Mouse (Mus musculus) stomach, postnatal 0 days (tissue): ENCODE data around the gene Mark3. TPM values are rescaled to one million over a fixed set of nuclear protein-coding genes. Genes with fewer than 3 reads are reported as not detected.

Experiments
- ATAC-seq: fragments of 200-750 bp; cut with Nextera tagmentation; 2 replicates; pipeline ENCODE4 v1.8.0; 2017; ENCODE audit not compliant: low FRiP score, low TSS enrichment
- DNase-seq: peaks from one replicate; pipeline ENCODE4 v3.0.0-alpha.2; 2016; ENCODE audit warnings: low spot score
- H3K27ac ChIP-seq: fragments of 300-500 bp; sonication (generic); replicated peaks from 2 replicates; pipeline ENCODE4 v1.5.1; 2014; ENCODE audit warnings: mild to moderate bottlenecking, control low read depth
- H3K27me3 ChIP-seq: fragments of 300-500 bp; sonication (generic); 2 replicates; pipeline ENCODE4 v1.6.1; 2014; ENCODE audit warnings: low read length; ENCODE audit not compliant: control insufficient read depth, insufficient read depth
- H3K36me3 ChIP-seq: fragments of 300-500 bp; sonication (generic); 2 replicates; pipeline ENCODE4 v1.6.1; 2014; ENCODE audit warnings: low read length, mixed read lengths; ENCODE audit not compliant: control insufficient read depth, insufficient read depth
- H3K4me1 ChIP-seq: fragments of 300-500 bp; sonication (generic); replicated peaks from 2 replicates; pipeline ENCODE4 v1.6.1; 2014; ENCODE audit warnings: antibody characterized with exemption; ENCODE audit not compliant: control insufficient read depth, insufficient read depth
- H3K4me2 ChIP-seq: fragments of 300-500 bp; sonication (generic); replicated peaks from 2 replicates; pipeline ENCODE4 v1.6.1; 2014; ENCODE audit warnings: low read depth, mild to moderate bottlenecking, control low read depth, moderate library complexity
- H3K4me3 ChIP-seq: fragments of 300-500 bp; sonication (generic); 2 replicates; pipeline ENCODE4 v1.5.1; 2014; ENCODE audit warnings: low read depth, low read length, control low read depth
- H3K9ac ChIP-seq: fragments of 300-500 bp; sonication (generic); 2 replicates; pipeline ENCODE4 v1.6.1; 2014; ENCODE audit warnings: mild to moderate bottlenecking, low read length, control low read depth, mixed read lengths
- H3K9me3 ChIP-seq: fragments of 300-500 bp; sonication (generic); 2 replicates; pipeline ENCODE4 v1.6.1; 2016; ENCODE audit warnings: low read length; ENCODE audit not compliant: control insufficient read depth
- CTCF ChIP-seq: IDR thresholded peaks from 2 replicates; pipeline ENCODE4 v1.5.1; 2016; ENCODE audit warnings: antibody characterized with exemption, low read depth, mild to moderate bottlenecking, moderate library complexity
- EP300 ChIP-seq: optimal IDR thresholded peaks from 2 replicates; pipeline ENCODE3; 2016; ENCODE audit warnings: antibody characterized with exemption
- WGBS: fragments of 180-500 bp; shearing (Covaris S2); extraction: QIAGEN DNeasy Blood & Tissue Kit; methylation state at CpG from one replicate; pipeline ENCODE4 v1.1.7; 2014; 5-methylcytosine and 5-hydroxymethylcytosine counted together
- polyA plus RNA-seq: library from polyadenylated mRNA; unstranded; fragments of >200 nt; fragmentation: Nextera tagmentation; extraction: Ambion mirVana; gene quantifications from 2 replicates; pipeline ENCODE4 v1.2.1, GENCODE M21; 2015

The Mark3 gene
- polyA plus RNA-seq, 1 experiment from 2014 or later: 15.6 TPM

DNA sequence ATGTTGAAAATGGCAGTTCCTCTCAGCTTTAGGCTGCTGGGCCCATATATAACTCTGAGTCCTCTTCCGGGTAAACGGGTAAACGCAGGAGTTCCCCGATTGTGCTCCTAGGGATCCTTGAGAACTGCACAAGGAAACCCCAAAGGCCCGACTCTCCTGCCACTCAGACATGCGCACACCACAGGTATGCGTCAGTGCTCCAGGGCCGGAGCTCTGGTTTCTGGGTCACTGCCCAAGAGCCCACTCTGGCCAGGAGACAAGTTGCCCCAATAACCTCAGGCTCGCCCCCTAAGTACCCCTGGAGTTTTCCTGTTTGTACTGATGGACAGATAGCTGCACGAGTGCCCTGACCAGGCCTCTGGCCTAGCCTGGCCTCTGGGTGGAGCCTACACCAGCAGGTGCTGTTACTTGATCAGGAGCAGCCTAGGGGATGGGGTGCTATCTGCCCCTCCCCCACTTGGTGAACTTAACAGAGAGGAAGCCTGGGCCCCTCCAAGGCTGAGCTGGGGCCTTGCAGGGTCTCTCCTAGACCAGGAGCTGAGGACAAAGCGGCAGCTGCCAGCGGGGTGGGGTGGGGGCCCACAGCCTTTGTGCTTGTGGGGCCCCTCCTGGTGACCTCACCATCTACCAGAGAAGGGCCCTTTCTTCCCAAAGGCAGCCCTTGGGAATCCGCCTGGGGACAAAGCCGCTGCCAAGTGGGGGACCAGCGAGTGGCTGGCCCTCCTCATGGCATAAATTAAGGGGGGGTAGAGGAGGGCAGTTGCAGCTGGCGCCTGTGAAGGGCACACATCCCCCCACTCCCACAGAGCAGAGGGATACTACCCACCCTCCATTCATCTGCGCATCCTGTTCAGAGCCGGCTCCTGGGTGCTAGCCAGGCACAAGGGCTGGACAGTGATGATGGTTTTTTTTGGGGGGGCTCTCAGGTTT, 119.3 kb downstream of the Mark3 start:
- DNase-seq: no peak
- Histone ChIP-seq H3K4me3 (no peak overlapping the region), H3K9ac (peak overlapping the region; percentile 27; the same call in 1 of the 2 replicates), H3K9me3 (no peaks in the 10 kb centered on the region), H3K36me3 (no peaks in the 10 kb centered on the region), H3K4me2 (0 out of 2 replicates have a peak overlapping the region, but pooled peaks have one; percentile 5), H3K27me3 (no peaks in the 10 kb centered on the region), H3K27ac (peak overlapping the region; percentile 78), H3K4me1 (peaks cover 7% of the 10 kb centered on the region)
- TF ChIP-seq CTCF: no peak
- no peak for TF ChIP-seq EP300
- no peak for ATAC-seq
- 54% methylated on average over 18 of the region's 18 CpGs for WGBS

DNA sequence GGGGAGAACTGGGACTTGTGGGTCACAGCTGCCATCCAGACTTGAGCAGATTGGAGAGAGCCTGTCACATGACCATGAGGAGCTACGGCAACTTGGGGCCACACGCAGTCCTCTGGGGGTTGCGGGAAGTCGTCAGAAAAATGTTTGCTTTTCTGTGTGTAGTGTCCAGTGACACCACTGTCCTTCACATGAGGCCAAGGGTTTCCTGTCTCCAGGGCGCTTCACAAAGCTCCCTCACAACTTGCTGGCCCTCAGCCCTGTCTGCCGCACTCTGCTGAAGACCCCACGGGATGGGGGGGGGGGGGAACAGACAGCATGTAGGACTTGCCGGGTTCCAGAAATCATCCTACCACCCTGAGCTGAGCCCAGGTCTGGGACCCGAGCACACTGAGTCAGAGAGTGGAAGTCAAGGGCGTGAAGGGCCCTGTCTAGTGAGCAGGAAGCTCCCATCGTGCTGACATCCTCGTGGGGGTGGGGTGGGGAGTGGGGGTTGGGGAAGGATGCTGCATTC, 120.0 kb downstream of the Mark3 start:
- no peak overlapping the region for H3K4me3 ChIP-seq
- ATAC-seq (no peak), DNase-seq (no peak)
- no peaks in the 10 kb centered on the region for H3K9me3 ChIP-seq
- H3K36me3 ChIP-seq: no peaks in the 10 kb centered on the region
- no peak overlapping the region for H3K9ac ChIP-seq
- H3K4me1 ChIP-seq: peaks cover 7% of the 10 kb centered on the region
- 19% methylated on average over 12 of the region's 12 CpGs for WGBS
- H3K27me3 ChIP-seq: no peaks in the 10 kb centered on the region
- H3K4me2 ChIP-seq: no peak overlapping the region; the same call in 1 of the 2 replicates
- TF ChIP-seq EP300 (no peak), CTCF (no peak)
- H3K27ac ChIP-seq: peak overlapping the region; percentile 78

DNA sequence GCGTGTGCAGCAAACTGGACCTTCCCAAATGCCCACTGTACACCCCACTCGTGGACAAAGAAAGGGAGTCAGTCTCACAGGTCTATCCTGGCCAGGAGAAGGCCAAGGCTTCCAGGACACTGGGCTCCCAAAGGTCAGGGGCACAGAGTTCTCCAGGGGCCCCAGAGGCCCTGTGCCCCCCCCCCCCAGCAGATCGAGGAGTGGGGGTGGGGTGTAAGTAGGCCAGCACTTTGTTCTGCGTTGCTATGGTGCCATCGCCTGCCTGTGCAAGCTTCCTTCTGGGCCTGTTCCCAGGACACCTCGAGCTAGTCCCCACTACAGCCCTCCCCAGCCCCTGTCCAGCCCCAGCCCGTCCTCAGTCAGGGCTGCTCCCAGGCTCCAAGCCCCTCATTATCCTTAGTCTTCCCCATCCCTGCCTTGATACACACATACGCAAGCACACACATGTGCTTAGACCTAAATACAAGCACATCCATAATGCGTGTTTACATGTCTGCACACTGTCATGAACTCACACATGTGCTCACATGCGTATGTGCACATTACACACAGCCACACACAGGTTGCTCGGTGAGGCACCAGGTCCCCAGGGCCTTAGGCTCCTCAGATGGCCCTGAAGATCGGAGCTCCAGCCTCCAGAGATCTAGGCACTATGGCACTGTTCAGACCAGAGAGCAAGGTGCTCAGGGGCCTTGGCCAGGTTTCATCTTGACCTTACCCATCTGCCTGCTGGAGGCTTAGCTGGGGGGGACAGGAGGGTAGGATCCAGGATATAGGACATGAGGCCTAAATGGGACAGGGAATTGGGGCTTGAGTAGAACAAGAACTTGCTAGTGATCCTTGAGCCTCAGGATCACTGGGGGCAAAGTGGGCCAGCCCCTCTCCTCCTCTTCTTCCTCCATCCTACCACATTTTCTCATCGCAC, 120.8 kb downstream of the Mark3 start:
- 56% methylated on average over 13 of the region's 13 CpGs for WGBS
- Histone ChIP-seq H3K36me3 (no peaks in the 10 kb centered on the region), H3K4me1 (peaks cover 7% of the 10 kb centered on the region), H3K27me3 (no peaks in the 10 kb centered on the region), H3K9ac (no peak overlapping the region), H3K4me2 (no peak overlapping the region; the same call in 1 of the 2 replicates), H3K27ac (peak overlapping the region; percentile 78; the same call in 1 of the 2 replicates), H3K9me3 (no peaks in the 10 kb centered on the region), H3K4me3 (no peak overlapping the region)
- no peak for ATAC-seq
- no peak for DNase-seq
- TF ChIP-seq EP300 (no peak), CTCF (no peak)

DNA sequence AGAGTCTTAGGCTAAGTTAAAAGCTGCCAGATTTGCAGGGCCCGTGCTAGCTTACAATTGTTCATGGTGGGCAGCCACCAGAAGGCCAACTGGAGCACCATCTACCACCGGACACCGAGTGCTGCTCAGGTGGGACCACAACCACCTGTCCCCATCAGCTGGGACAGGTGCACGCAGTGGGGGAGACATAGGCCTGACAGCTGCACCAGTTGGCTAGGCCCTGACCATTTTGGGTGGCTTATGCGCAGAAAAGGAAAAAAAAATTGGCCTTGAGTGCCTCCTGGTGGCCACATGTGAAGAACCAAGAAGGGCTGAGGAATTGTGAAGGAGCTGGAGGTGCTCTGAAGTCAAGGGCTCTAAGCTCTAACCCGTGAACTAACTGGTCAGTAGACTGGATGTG, 121.9 kb downstream of the Mark3 start:
- H3K4me3 ChIP-seq: no peak overlapping the region
- no peak overlapping the region for H3K4me2 ChIP-seq
- no peak overlapping the region for H3K27ac ChIP-seq
- no peaks in the 10 kb centered on the region for H3K36me3 ChIP-seq
- no peaks in the 10 kb centered on the region for H3K27me3 ChIP-seq
- H3K4me1 ChIP-seq: peaks cover 7% of the 10 kb centered on the region
- TF ChIP-seq EP300 (no peak), CTCF (peak; percentile 90)
- H3K9ac ChIP-seq: no peak overlapping the region
- ATAC-seq: peak; percentile 22
- H3K9me3 ChIP-seq: no peaks in the 10 kb centered on the region
- 30% methylated on average over 6 of the region's 6 CpGs for WGBS
- DNase-seq: peak; percentile 73

DNA sequence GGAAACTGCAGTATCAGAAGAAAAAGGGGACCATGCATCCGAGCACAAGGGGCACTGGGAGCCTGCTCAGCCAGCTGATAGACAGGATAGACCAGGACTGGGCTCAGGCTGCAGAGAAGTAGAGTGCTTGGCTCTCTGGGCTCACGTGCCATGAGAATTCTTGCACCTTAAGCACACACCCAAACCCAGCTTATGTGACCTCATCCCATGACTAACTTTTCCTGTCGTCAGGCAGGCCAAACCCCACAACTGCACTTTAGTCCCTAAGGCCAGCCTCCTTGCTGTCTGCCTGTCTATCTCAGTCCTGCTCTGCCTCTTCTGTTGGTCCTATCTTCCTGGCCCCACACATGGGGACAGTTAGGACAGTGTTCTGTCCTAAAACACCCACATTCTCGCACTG, 123.4 kb downstream of the Mark3 start:
- Histone ChIP-seq H3K4me2 (no peak overlapping the region), H3K27me3 (no peaks in the 10 kb centered on the region), H3K4me1 (peaks cover 7% of the 10 kb centered on the region), H3K9ac (no peak overlapping the region), H3K27ac (no peak overlapping the region), H3K9me3 (no peaks in the 10 kb centered on the region), H3K4me3 (no peak overlapping the region), H3K36me3 (no peaks in the 10 kb centered on the region)
- 62% methylated on average over 4 of the region's 4 CpGs for WGBS
- DNase-seq (peak; percentile 46), ATAC-seq (peak; percentile 64)
- no peak for TF ChIP-seq CTCF
- TF ChIP-seq EP300: no peak
